Mouse (Mus musculus) hindbrain, postnatal 0 days (tissue): Measurements from ENCODE around the gene Nat9. TPM values are rescaled to one million over a fixed set of nuclear protein-coding genes. Genes with fewer than 3 reads are reported as not detected.

Experiments
- ATAC-seq: fragments of 200-750 bp; cut with Nextera tagmentation; 2 replicates; pipeline ENCODE4 v1.8.0; 2017; ENCODE audit warnings: mild to moderate bottlenecking, moderate TSS enrichment, moderate library complexity
- DNase-seq: peaks from one replicate; pipeline ENCODE4 v3.0.0-alpha.2; 2015; ENCODE audit warnings: low spot score
- H3K27ac ChIP-seq: fragments of 300-500 bp; sonication (generic); 2 replicates; pipeline ENCODE4 v1.5.1; 2014; ENCODE audit warnings: mild to moderate bottlenecking
- H3K27me3 ChIP-seq: fragments of 300-500 bp; sonication (generic); 2 replicates; pipeline ENCODE4 v1.6.1; 2014; ENCODE audit warnings: low read length, mixed read lengths; ENCODE audit not compliant: insufficient read depth
- H3K36me3 ChIP-seq: fragments of 300-500 bp; sonication (generic); 2 replicates; pipeline ENCODE4 v1.6.1; 2014; ENCODE audit warnings: low read length, mixed read lengths; ENCODE audit not compliant: insufficient read depth
- H3K4me1 ChIP-seq: fragments of 300-500 bp; sonication (generic); 2 replicates; pipeline ENCODE4 v1.6.1; 2014; ENCODE audit warnings: antibody characterized with exemption, low read length, mixed read lengths; ENCODE audit not compliant: insufficient read depth
- H3K4me2 ChIP-seq: fragments of 300-500 bp; sonication (generic); 2 replicates; pipeline ENCODE4 v1.6.1; 2014; ENCODE audit warnings: low read depth, mild to moderate bottlenecking, low read length, moderate library complexity, mixed read lengths
- H3K4me3 ChIP-seq: fragments of 300-500 bp; sonication (generic); 2 replicates; pipeline ENCODE4 v1.5.1; 2014; ENCODE audit warnings: low read length
- H3K9ac ChIP-seq: fragments of 300-500 bp; sonication (generic); replicated peaks from 2 replicates; pipeline ENCODE4 v1.6.1; 2014; ENCODE audit warnings: mild to moderate bottlenecking, low read length, moderate library complexity, mixed read lengths
- H3K9me3 ChIP-seq: fragments of 300-500 bp; sonication (generic); 2 replicates; pipeline ENCODE4 v1.6.1; 2016; ENCODE audit warnings: low read length, mixed read lengths
- CTCF ChIP-seq: IDR thresholded peaks from 2 replicates; pipeline ENCODE4 v1.5.1; 2016; ENCODE audit warnings: antibody characterized with exemption, control low read depth, low read depth
- WGBS: fragments of 180-500 bp; shearing (Covaris S2); extraction: QIAGEN DNeasy Blood & Tissue Kit; methylation state at CpG from one replicate; pipeline ENCODE4 v1.1.7; 2014; 5-methylcytosine and 5-hydroxymethylcytosine counted together
- polyA plus RNA-seq: library from polyadenylated mRNA; unstranded; fragments of >200 nt; fragmentation: Nextera tagmentation; extraction: Ambion mirVana; gene quantifications from 2 replicates; pipeline ENCODE4 v1.2.1, GENCODE M21; 2015
- total RNA-seq: library from RNA; depleted of rRNA; stranded (reverse); fragments of >200 nt; gene quantifications from 2 replicates; pipeline ENCODE4 v1.2.3, GENCODE M21; 2014

Gene Nat9
- total and polyA plus RNA-seq, 2 experiments from 2014 or later, result 17.3 to 22.2 TPM

- DNase-seq, result peak; percentile 52
- no peaks in the 10 kb centered on the region for H3K9me3 ChIP-seq
- peak; percentile 81 for TF ChIP-seq CTCF
- H3K36me3 ChIP-seq, result no peaks in the 10 kb centered on the region
- H3K27ac ChIP-seq, result no peak overlapping the region
- no peak overlapping the region for H3K9ac ChIP-seq
- no peak overlapping the region for H3K4me2 ChIP-seq
- peaks cover under 1% of the 10 kb centered on the region; the same call in 1 of the 2 replicates for H3K27me3 ChIP-seq
- no peak overlapping the region for H3K4me3 ChIP-seq
- ATAC-seq, result no peak
- no peaks in the 10 kb centered on the region for H3K4me1 ChIP-seq
- 44% methylated on average over 11 of the region's 11 CpGs for WGBS
Measured at GRCm38 (mm10) chr11:115160016-115160797, 27.5 kb downstream of the Nat9 start.

- Histone ChIP-seq H3K9ac (no peak overlapping the region), H3K36me3 (no peaks in the 10 kb centered on the region), H3K4me1 (no peaks in the 10 kb centered on the region), H3K27ac (no peak overlapping the region), H3K4me3 (no peak overlapping the region), H3K27me3 (peaks cover 16% of the 10 kb centered on the region), H3K4me2 (no peak overlapping the region), H3K9me3 (no peaks in the 10 kb centered on the region)
- ATAC-seq (no peak), DNase-seq (no peak)
- TF ChIP-seq CTCF, result no peak
- 42% methylated on average over 12 of the region's 12 CpGs for WGBS
Measured at GRCm38 (mm10) chr11:115157933-115158719, 29.5 kb downstream of the Nat9 start.

GRCm38 (mm10) chr11:115155053-115155634 is 32.5 kb downstream of the Nat9 start:
- Histone ChIP-seq H3K9me3 (no peaks in the 10 kb centered on the region), H3K4me3 (no peak overlapping the region), H3K9ac (no peak overlapping the region), H3K36me3 (no peaks in the 10 kb centered on the region), H3K27me3 (peaks cover 16% of the 10 kb centered on the region), H3K4me2 (no peak overlapping the region), H3K4me1 (no peaks in the 10 kb centered on the region; the same call in 1 of the 2 replicates), H3K27ac (no peak overlapping the region)
- no peak for TF ChIP-seq CTCF
- DNase-seq, result no peak
- WGBS, result 24% methylated on average over 5 of the region's 5 CpGs
- ATAC-seq, result no peak

- peak; percentile 68 for DNase-seq
- Histone ChIP-seq H3K4me3 (peak overlapping the region; percentile 16), H3K4me1 (no peaks in the 10 kb centered on the region; the same call in 1 of the 2 replicates), H3K27ac (no peak overlapping the region), H3K36me3 (no peaks in the 10 kb centered on the region), H3K9me3 (0 out of 2 replicates have a peak, but pooled peaks cover 4% of the 10 kb centered on the region), H3K4me2 (peak overlapping the region; percentile 43), H3K9ac (no peak overlapping the region), H3K27me3 (peaks cover 16% of the 10 kb centered on the region)
- peak; percentile 91 for TF ChIP-seq CTCF
- 1% methylated on average over 33 of the region's 35 CpGs for WGBS
- peak; percentile 63; the same call in 1 of the 2 replicates for ATAC-seq
Measured at GRCm38 (mm10) chr11:115153699-115154292, 33.9 kb downstream of the Nat9 start.

GRCm38 (mm10) chr11:115153088-115153487 is 34.6 kb downstream of the Nat9 start:
- no peak overlapping the region for H3K9ac ChIP-seq
- H3K4me1 ChIP-seq, result no peaks in the 10 kb centered on the region; the same call in 1 of the 2 replicates
- no peak overlapping the region for H3K4me2 ChIP-seq
- H3K36me3 ChIP-seq, result no peaks in the 10 kb centered on the region
- peaks cover 16% of the 10 kb centered on the region for H3K27me3 ChIP-seq
- no peak for TF ChIP-seq CTCF
- no peak overlapping the region for H3K27ac ChIP-seq
- 81% methylated on average over 9 of the region's 9 CpGs for WGBS
- H3K9me3 ChIP-seq, result 0 out of 2 replicates have a peak, but pooled peaks cover 4% of the 10 kb centered on the region
- no peak for DNase-seq
- no peak overlapping the region for H3K4me3 ChIP-seq
- ATAC-seq, result no peak

- 0 out of 2 replicates have a peak, but pooled peaks cover 4% of the 10 kb centered on the region for H3K9me3 ChIP-seq
- 5% methylated on average over 15 of the region's 15 CpGs for WGBS
- H3K4me1 ChIP-seq, result no peaks in the 10 kb centered on the region; the same call in 1 of the 2 replicates
- H3K36me3 ChIP-seq, result no peaks in the 10 kb centered on the region
- peak; percentile 87 for DNase-seq
- H3K27ac ChIP-seq, result no peak overlapping the region
- no peak for TF ChIP-seq CTCF
- peak overlapping the region; percentile 49 for H3K4me2 ChIP-seq
- peak overlapping the region; percentile 33 for H3K9ac ChIP-seq
- peaks cover 16% of the 10 kb centered on the region for H3K27me3 ChIP-seq
- ATAC-seq, result peak; percentile 79
- H3K4me3 ChIP-seq, result peak overlapping the region; percentile 22
Measured at GRCm38 (mm10) chr11:115151755-115152429, 35.8 kb downstream of the Nat9 start.
